Mouse (Mus musculus) forebrain, embryonic 16.5 days (tissue): Measurements from ENCODE around the gene Tradd. TPM values are rescaled to one million over a fixed set of nuclear protein-coding genes. Genes with fewer than 3 reads are reported as not detected.

Experiments
- ATAC-seq: fragments of 200-750 bp; cut with Nextera tagmentation; 2 replicates; pipeline ENCODE4 v1.8.0; 2017; ENCODE audit warnings: mild to moderate bottlenecking, moderate library complexity
- H3K27ac ChIP-seq: fragments of 300-500 bp; sonication (generic); 2 replicates; pipeline ENCODE4 v1.5.1; 2014; ENCODE audit warnings: low read length, control low read depth
- H3K27me3 ChIP-seq: fragments of 300-500 bp; sonication (generic); replicated peaks from 2 replicates; pipeline ENCODE4 v1.6.1; 2014; ENCODE audit warnings: low read length; ENCODE audit not compliant: control insufficient read depth, insufficient read depth
- H3K36me3 ChIP-seq: fragments of 300-500 bp; sonication (generic); 2 replicates; pipeline ENCODE4 v1.6.1; 2014; ENCODE audit not compliant: control insufficient read depth, insufficient read depth
- H3K4me1 ChIP-seq: fragments of 300-500 bp; sonication (generic); replicated peaks from 2 replicates; pipeline ENCODE4 v1.6.1; 2014; ENCODE audit warnings: low read length; ENCODE audit not compliant: control insufficient read depth, insufficient read depth
- H3K4me2 ChIP-seq: fragments of 300-500 bp; sonication (generic); 2 replicates; pipeline ENCODE4 v1.6.1; 2014; ENCODE audit warnings: mild to moderate bottlenecking, low read length, control low read depth
- H3K4me3 ChIP-seq: fragments of 300-500 bp; sonication (generic); replicated peaks from 2 replicates; pipeline ENCODE4 v1.5.1; 2014; ENCODE audit warnings: mild to moderate bottlenecking, low read length, control low read depth
- H3K9ac ChIP-seq: fragments of 300-500 bp; sonication (generic); replicated peaks from 2 replicates; pipeline ENCODE4 v1.6.1; 2014; ENCODE audit warnings: low read depth, low read length, control low read depth
- H3K9me3 ChIP-seq: fragments of 300-500 bp; sonication (generic); 2 replicates; pipeline ENCODE4 v1.6.1; 2016; ENCODE audit warnings: low read length; ENCODE audit not compliant: control insufficient read depth
- WGBS: fragments of 180-500 bp; shearing (Covaris S2); extraction: QIAGEN DNeasy Blood & Tissue Kit; methylation state at CpG from one replicate; pipeline ENCODE4 v1.1.7; 2014; 5-methylcytosine and 5-hydroxymethylcytosine counted together
- polyA plus RNA-seq: library from polyadenylated mRNA; unstranded; fragments of >200 nt; fragmentation: Nextera tagmentation; extraction: Ambion mirVana; gene quantifications from 2 replicates; pipeline ENCODE4 v1.2.1, GENCODE M21; 2015

Tradd gene
- polyA plus RNA-seq, 1 experiment from 2014 or later: 27.3 TPM

DNA sequence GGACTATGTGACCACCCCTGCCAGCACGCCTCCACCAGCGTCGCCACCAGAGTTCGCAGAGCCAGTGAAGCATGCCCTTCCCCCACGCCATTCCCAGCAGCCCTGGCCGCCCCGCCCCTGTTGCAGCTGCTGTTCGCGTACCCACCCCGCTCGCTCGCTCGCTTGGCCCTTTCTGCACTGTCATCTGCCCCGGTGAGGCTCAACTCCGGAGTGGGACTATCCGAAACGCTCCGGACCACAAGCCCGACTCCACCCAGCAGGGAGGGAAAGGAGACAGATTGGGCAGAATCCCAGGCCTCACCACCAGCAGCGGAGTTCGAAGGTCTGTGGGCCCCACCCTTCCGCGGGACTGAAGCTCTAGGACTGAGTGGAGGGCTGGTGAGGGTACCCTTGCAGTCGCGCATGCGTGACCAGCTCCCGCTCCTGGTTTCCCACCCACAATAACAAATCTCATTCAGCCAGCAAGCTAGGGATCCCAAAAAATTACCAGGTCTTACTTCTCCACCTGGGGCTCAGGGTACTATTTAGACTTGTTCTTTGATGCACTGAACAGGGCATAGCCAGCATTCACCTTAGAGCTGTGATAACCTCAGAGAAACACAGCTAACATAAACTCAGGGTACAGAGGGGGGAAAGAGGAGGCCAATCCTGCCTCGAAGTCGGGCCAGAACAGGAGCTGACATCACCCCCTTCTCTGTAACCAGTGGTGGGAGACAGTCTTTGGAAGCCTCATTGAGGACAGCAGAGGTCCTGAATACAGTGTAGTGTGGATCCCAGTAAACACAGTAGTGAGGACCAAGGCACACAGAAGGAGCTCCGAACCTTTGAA, 12.1 kb upstream of the Tradd start:
- peak overlapping the region; percentile 59 for H3K9ac ChIP-seq
- H3K9me3 ChIP-seq: no peaks in the 10 kb centered on the region
- peaks cover 61% of the 10 kb centered on the region for H3K27me3 ChIP-seq
- WGBS: 2% methylated on average over 23 of the region's 30 CpGs
- ATAC-seq: peak; percentile 56
- H3K4me3 ChIP-seq: peak overlapping the region; percentile 46
- H3K4me1 ChIP-seq: peaks cover 21% of the 10 kb centered on the region
- no peak overlapping the region for H3K27ac ChIP-seq
- peak overlapping the region; percentile 86 for H3K4me2 ChIP-seq
- H3K36me3 ChIP-seq: 0 out of 2 replicates have a peak, but pooled peaks cover 3% of the 10 kb centered on the region

DNA sequence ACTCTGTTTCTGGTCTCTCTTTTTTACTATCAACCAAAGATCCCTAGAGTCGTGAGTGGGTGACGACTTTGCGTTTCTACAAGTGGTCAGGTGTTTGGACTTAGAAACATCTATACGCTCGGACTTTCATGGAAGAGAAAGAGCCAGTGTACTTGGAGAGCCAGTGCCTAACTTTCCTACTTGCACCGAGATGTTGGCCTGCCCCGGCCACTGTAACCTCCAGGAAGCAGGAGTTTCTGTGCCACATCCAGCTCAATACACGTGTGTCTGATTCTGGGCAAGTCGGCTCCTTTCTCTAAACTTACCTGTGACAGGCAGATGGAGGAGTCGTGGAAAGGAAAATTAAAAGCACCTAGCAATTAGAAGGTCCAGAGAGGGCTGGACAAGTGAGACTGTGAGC, 11.4 kb upstream of the Tradd start, which contains the start of gene Nol3:
Gene Nol3, plus strand, starts transcription at position 301 of the 400 bp plus-strand sequence.
- Histone ChIP-seq H3K4me2 (peak within 1 kb of the TSS; percentile 86), H3K9ac (peak within 1 kb of the TSS; percentile 59), H3K9me3 (no peaks in the 10 kb centered on the region), H3K4me3 (peak within 1 kb of the TSS; percentile 46), H3K36me3 (0 out of 2 replicates have a peak, but pooled peaks cover 3% of the 10 kb centered on the region), H3K27me3 (peaks cover 67% of the 10 kb centered on the region), H3K27ac (no peak within 1 kb of the TSS), H3K4me1 (peaks cover 22% of the 10 kb centered on the region)
- ATAC-seq: no peak
- WGBS: 4% methylated on average over 10 of the region's 10 CpGs

DNA sequence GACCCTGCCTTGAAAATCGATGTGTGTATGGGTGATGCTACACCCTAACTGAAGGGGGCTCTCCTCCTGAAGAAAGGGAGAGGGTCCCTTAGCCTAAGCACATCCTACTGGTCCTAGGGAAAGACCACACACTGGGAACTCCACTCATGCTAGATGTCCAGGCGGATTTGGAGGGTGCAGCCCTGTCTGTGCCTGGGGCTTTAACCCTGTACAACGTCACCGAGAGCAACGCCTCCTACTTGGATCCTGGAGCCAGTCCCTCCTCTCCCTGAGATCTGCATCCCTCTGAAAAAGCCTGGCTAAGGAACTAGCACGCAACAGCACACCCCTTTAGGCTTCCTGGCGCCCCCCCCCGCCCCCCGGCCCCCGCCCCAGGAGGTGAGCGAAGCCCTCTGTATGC, 11.0 kb upstream of the Tradd start:
- peaks cover 26% of the 10 kb centered on the region for H3K4me1 ChIP-seq
- H3K36me3 ChIP-seq: 0 out of 2 replicates have a peak, but pooled peaks cover 3% of the 10 kb centered on the region
- H3K27me3 ChIP-seq: peaks cover 72% of the 10 kb centered on the region
- no peaks in the 10 kb centered on the region for H3K9me3 ChIP-seq
- ATAC-seq: no peak
- WGBS: 5% methylated on average over 10 of the region's 11 CpGs
- no peak overlapping the region for H3K9ac ChIP-seq
- H3K27ac ChIP-seq: no peak overlapping the region
- no peak overlapping the region; the same call in 1 of the 2 replicates for H3K4me2 ChIP-seq
- H3K4me3 ChIP-seq: no peak overlapping the region

DNA sequence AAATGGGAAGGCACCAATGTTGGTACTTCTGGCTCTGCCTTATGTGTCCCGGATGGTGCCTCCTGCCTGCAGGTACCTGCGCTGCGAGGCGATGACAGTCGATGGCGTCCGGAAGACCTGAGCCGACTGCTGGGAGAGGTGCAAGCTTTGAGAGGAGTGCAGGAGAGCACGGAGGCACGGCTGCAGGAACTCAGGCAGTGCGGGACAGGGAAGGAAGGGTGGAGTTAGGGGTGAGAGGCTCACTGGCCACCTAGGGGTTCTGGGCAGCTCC, 6.4 kb upstream of the Tradd start:
- 0 out of 2 replicates have a peak overlapping the region, but pooled peaks have one; percentile 2 for H3K4me3 ChIP-seq
- H3K4me2 ChIP-seq: peak overlapping the region; percentile 12
- peaks cover 3% of the 10 kb centered on the region; the same call in 1 of the 2 replicates for H3K9me3 ChIP-seq
- ATAC-seq: no peak
- no peak overlapping the region for H3K9ac ChIP-seq
- peaks cover 92% of the 10 kb centered on the region for H3K27me3 ChIP-seq
- H3K27ac ChIP-seq: no peak overlapping the region
- H3K4me1 ChIP-seq: peaks cover 31% of the 10 kb centered on the region
- WGBS: 2% methylated on average over 11 of the region's 11 CpGs
- no peaks in the 10 kb centered on the region for H3K36me3 ChIP-seq

DNA sequence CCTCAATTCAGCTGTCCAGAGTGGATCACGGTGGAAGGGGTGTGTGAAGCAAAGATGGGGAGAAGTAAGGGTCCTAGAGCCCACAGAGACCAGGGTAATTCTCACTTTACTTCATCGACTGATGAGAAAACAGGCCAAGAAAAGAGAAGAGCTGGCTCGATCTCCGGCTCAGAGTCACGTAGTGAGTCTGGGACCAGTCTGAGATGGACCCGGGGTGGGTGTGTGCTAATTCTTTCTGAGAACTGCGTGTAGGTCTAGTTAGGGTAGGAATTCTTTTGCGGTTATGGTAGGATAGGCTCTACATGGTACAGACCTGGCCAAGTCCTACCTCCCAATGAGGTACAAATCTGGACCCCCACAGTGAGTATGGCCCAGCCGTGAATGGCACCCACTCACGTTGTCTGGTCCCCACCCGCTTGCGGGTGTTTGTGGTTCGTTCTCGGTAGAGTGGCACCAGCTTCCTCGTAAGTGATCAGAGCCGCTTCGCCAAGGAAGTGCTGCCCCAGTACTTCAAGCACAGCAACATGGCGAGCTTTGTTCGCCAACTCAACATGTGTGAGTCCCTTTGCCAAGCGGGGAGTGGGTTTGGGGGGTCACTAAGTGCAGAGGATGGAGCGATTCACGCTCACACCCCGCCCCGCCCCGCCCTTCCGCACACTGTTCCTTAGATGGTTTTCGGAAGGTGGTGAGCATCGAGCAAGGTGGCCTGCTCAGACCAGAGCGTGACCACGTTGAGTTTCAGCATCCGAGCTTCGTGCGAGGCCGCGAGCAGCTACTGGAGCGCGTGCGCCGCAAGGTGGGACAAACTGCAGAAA, 5.9 kb upstream of the Tradd start:
- H3K36me3 ChIP-seq: no peaks in the 10 kb centered on the region
- peak overlapping the region; percentile 57; the same call in 1 of the 2 replicates for H3K4me3 ChIP-seq
- 1% methylated on average over 39 of the region's 39 CpGs for WGBS
- H3K4me2 ChIP-seq: peak overlapping the region; percentile 90
- H3K27ac ChIP-seq: no peak overlapping the region
- ATAC-seq: no peak
- peaks cover 93% of the 10 kb centered on the region for H3K27me3 ChIP-seq
- H3K9ac ChIP-seq: peak overlapping the region; percentile 61; the same call in 1 of the 2 replicates
- peaks cover 25% of the 10 kb centered on the region for H3K4me1 ChIP-seq
- H3K9me3 ChIP-seq: peaks cover 3% of the 10 kb centered on the region; the same call in 1 of the 2 replicates

DNA sequence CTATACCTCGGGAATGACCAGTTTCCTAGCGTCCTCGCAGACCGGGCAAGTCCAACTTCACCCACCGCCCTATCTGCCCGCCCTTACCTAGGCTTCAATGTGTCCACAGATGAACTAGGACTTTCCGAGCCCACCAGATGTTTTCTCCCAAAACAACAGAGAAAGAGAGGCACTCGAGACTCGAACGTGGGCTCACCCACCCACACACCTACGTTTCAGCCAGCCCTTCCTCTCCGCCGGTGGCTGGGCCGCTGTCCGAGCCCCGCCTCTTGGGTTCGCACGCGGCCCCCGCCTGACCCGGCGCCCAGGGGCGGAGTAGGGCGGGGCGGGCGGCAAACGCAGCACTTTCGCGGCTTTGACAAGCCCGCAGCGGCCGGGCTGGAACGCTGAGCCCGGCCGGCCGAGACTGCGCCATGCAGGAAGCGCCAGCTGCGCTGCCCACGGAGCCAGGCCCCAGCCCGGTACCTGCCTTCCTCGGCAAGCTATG, 5.1 kb upstream of the Tradd start, which contains the start of gene Hsf4:
Gene Hsf4, plus strand, starts transcription at position 341 of the 487 bp plus-strand sequence.
- H3K9me3 ChIP-seq: peaks cover 3% of the 10 kb centered on the region; the same call in 1 of the 2 replicates
- H3K4me1 ChIP-seq: peaks cover 31% of the 10 kb centered on the region
- H3K27ac ChIP-seq: no peak within 1 kb of the TSS
- ATAC-seq: no peak
- peaks cover 94% of the 10 kb centered on the region for H3K27me3 ChIP-seq
- no peaks in the 10 kb centered on the region for H3K36me3 ChIP-seq
- H3K4me3 ChIP-seq: peak within 1 kb of the TSS; percentile 57
- under 1% methylated on average over 42 of the region's 42 CpGs for WGBS
- H3K9ac ChIP-seq: peak within 1 kb of the TSS; percentile 61
- H3K4me2 ChIP-seq: peak within 1 kb of the TSS; percentile 90

DNA sequence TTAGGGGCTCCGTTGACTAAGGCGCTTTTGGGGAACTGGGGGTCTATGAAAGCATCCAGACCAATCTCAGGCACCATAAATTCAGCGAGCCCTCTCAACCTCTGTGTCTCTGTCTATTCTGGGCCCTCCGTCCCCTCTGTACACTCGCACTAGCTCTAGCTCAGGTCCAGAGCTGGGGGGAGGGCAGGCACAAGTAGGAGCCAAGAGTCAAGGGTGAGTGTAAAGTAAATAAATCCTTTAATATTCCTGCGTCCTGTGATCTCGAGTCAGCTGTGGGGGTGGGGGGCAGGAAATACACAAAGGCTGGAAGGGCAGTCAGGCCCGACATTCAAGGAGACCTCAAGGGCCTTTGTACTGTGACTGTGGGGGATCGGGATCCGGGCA, 4.7 kb upstream of the Tradd start:
- WGBS: 1% methylated on average over 10 of the region's 10 CpGs
- Histone ChIP-seq H3K9me3 (peaks cover 3% of the 10 kb centered on the region; the same call in 1 of the 2 replicates), H3K36me3 (no peaks in the 10 kb centered on the region), H3K9ac (peak overlapping the region; percentile 61), H3K27me3 (peaks cover 91% of the 10 kb centered on the region), H3K4me2 (peak overlapping the region; percentile 90), H3K4me3 (peak overlapping the region; percentile 57), H3K4me1 (peaks cover 33% of the 10 kb centered on the region), H3K27ac (no peak overlapping the region)
- no peak for ATAC-seq

DNA sequence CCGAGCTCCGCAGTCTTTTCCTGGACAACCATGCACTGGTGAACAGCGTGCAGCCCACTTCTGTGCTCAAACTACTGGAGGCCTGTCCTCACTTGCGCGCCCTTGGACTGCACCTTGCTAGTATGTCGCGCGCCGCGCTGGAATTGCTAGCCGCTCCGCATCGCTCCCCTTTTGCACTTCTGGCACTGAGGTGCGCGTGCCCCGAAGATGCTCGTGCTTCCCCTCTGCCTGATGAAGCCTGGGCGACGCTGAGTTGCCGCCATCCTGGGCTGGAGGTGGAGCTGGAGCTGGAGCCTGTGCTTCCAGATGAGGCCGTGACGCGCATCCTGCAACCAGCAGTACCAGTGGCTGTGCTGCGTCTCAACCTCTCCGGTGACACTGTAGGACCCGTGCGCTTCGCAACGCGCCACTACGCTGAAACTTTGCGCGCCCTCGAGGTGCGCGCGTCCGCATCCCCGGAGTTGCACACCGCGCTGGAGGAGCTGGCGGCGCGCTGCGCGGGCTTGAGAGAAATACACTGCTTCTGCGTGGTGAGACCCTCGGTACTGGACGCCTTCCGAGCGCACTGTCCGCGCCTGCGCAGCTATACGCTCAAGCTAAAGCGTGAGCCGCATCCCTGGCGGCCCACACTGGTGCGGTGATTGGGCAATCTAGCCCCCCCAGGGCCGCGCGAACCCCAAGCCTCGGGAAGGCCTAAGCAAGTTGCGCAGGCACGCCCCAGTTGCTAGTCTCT, 4.1 kb upstream of the Tradd start:
- Histone ChIP-seq H3K4me2 (peak overlapping the region; percentile 90), H3K9me3 (peaks cover 3% of the 10 kb centered on the region; the same call in 1 of the 2 replicates), H3K4me3 (peak overlapping the region; percentile 57), H3K27me3 (peaks cover 92% of the 10 kb centered on the region), H3K4me1 (peaks cover 35% of the 10 kb centered on the region), H3K9ac (peak overlapping the region; percentile 61), H3K27ac (no peak overlapping the region), H3K36me3 (no peaks in the 10 kb centered on the region)
- peak; percentile 92 for ATAC-seq
- under 1% methylated on average over 65 of the region's 65 CpGs for WGBS
